Mouse (Mus musculus): ENCODE measurements around the gene Crlf1. TPM values are rescaled to one million over a fixed set of nuclear protein-coding genes. Genes with fewer than 3 reads are reported as not detected.

Gene Crlf1
- polyA plus RNA-seq, 1 experiment from 2014 or later, result 2.4 TPM

- Histone ChIP-seq H3K4me3 (no peak overlapping the region), H3K9ac (no peak overlapping the region), H3K27ac (no peak overlapping the region), H3K36me3 (replicated peaks) (no peaks in the 10 kb centered on the region), H3K27me3 (replicated peaks) (no peaks in the 10 kb centered on the region), H3K4me2 (no peak overlapping the region), H3K4me1 (peaks cover 7% of the 10 kb centered on the region; the same call in 1 of the 2 replicates), H3K9me3 (no peaks in the 10 kb centered on the region)
- 82% methylated on average over 9 of the region's 9 CpGs for WGBS
- ATAC-seq (replicated peaks), result no peak
Observed at GRCm38 (mm10) chr8:70460606-70461005, 32.4 kb upstream of the Crlf1 start.

GRCm38 (mm10) chr8:70461765-70462515, 31.0 kb upstream of the Crlf1 start:
- ATAC-seq (replicated peaks), result no peak
- H3K4me3 ChIP-seq, result no peak overlapping the region
- 87% methylated on average over 16 of the region's 16 CpGs for WGBS

GRCm38 (mm10) chr8:70462516-70462813, 30.5 kb upstream of the Crlf1 start:
- Histone ChIP-seq H3K9me3 (no peaks in the 10 kb centered on the region), H3K4me3 (no peak overlapping the region), H3K9ac (no peak overlapping the region), H3K27me3 (replicated peaks) (no peaks in the 10 kb centered on the region), H3K4me2 (no peak overlapping the region), H3K4me1 (peaks cover 7% of the 10 kb centered on the region; the same call in 1 of the 2 replicates), H3K36me3 (replicated peaks) (no peaks in the 10 kb centered on the region), H3K27ac (no peak overlapping the region)
- ATAC-seq (replicated peaks), result no peak
- WGBS, result 93% methylated on average over 8 of the region's 8 CpGs

More at GRCm38 (mm10) chr8:70461765-70462515, 31.0 kb upstream of the Crlf1 start:
- Histone ChIP-seq H3K27ac (no peak overlapping the region), H3K9me3 (no peaks in the 10 kb centered on the region), H3K36me3 (replicated peaks) (no peaks in the 10 kb centered on the region), H3K27me3 (replicated peaks) (no peaks in the 10 kb centered on the region), H3K4me1 (peaks cover 7% of the 10 kb centered on the region; the same call in 1 of the 2 replicates), H3K4me2 (no peak overlapping the region), H3K9ac (no peak overlapping the region)

GRCm38 (mm10) chr8:70463306-70463705, 29.7 kb upstream of the Crlf1 start:
- H3K36me3 ChIP-seq (replicated peaks), result no peaks in the 10 kb centered on the region
- H3K4me3 ChIP-seq, result no peak overlapping the region
- no peak overlapping the region for H3K9ac ChIP-seq
- 58% methylated on average over 4 of the region's 4 CpGs for WGBS
- peaks cover 7% of the 10 kb centered on the region; the same call in 1 of the 2 replicates for H3K4me1 ChIP-seq
- H3K27ac ChIP-seq, result no peak overlapping the region
- H3K4me2 ChIP-seq, result no peak overlapping the region
- H3K27me3 ChIP-seq (replicated peaks), result no peaks in the 10 kb centered on the region
- H3K9me3 ChIP-seq, result no peaks in the 10 kb centered on the region
- no peak for ATAC-seq (replicated peaks)

GRCm38 (mm10) chr8:70464162-70464561, 28.8 kb upstream of the Crlf1 start:
- Histone ChIP-seq H3K9me3 (no peaks in the 10 kb centered on the region), H3K4me2 (no peak overlapping the region), H3K4me3 (no peak overlapping the region), H3K27me3 (replicated peaks) (no peaks in the 10 kb centered on the region), H3K4me1 (peaks cover 7% of the 10 kb centered on the region; the same call in 1 of the 2 replicates), H3K27ac (no peak overlapping the region), H3K9ac (no peak overlapping the region), H3K36me3 (replicated peaks) (no peaks in the 10 kb centered on the region)
- ATAC-seq (replicated peaks), result no peak
- WGBS, result 90% methylated on average over 6 of the region's 6 CpGs

- Histone ChIP-seq H3K4me2 (no peak overlapping the region), H3K9ac (no peak overlapping the region), H3K9me3 (no peaks in the 10 kb centered on the region), H3K27me3 (replicated peaks) (no peaks in the 10 kb centered on the region), H3K36me3 (replicated peaks) (no peaks in the 10 kb centered on the region), H3K27ac (no peak overlapping the region), H3K4me3 (no peak overlapping the region), H3K4me1 (peaks cover 14% of the 10 kb centered on the region)
- WGBS, result 96% methylated on average over 4 of the region's 4 CpGs
- ATAC-seq (replicated peaks), result no peak
Observed at GRCm38 (mm10) chr8:70465701-70466100, 27.3 kb upstream of the Crlf1 start.

- WGBS, result 86% methylated on average over 4 of the region's 4 CpGs
- Histone ChIP-seq H3K9ac (no peak overlapping the region), H3K4me3 (no peak overlapping the region), H3K27ac (no peak overlapping the region), H3K27me3 (replicated peaks) (no peaks in the 10 kb centered on the region), H3K4me2 (no peak overlapping the region), H3K4me1 (peaks cover 14% of the 10 kb centered on the region), H3K9me3 (no peaks in the 10 kb centered on the region), H3K36me3 (replicated peaks) (no peaks in the 10 kb centered on the region)
- no peak for ATAC-seq (replicated peaks)
Observed at GRCm38 (mm10) chr8:70466305-70466704, 26.7 kb upstream of the Crlf1 start.

- Histone ChIP-seq H3K9me3 (no peaks in the 10 kb centered on the region), H3K27me3 (replicated peaks) (no peaks in the 10 kb centered on the region), H3K27ac (no peak overlapping the region), H3K9ac (no peak overlapping the region), H3K4me3 (no peak overlapping the region), H3K4me2 (no peak overlapping the region), H3K36me3 (replicated peaks) (no peaks in the 10 kb centered on the region), H3K4me1 (peaks cover 14% of the 10 kb centered on the region)
- ATAC-seq (replicated peaks), result no peak
- 75% methylated on average over 11 of the region's 11 CpGs for WGBS
Observed at GRCm38 (mm10) chr8:70466771-70467170, 26.2 kb upstream of the Crlf1 start.

- no peak overlapping the region for H3K9ac ChIP-seq
- no peaks in the 10 kb centered on the region for H3K36me3 ChIP-seq (replicated peaks)
- no peak for ATAC-seq (replicated peaks)
- WGBS, result 79% methylated on average over 5 of the region's 5 CpGs
- peaks cover 14% of the 10 kb centered on the region for H3K4me1 ChIP-seq
- no peak overlapping the region for H3K27ac ChIP-seq
- no peaks in the 10 kb centered on the region for H3K9me3 ChIP-seq
- no peak overlapping the region for H3K4me2 ChIP-seq
- no peak overlapping the region for H3K4me3 ChIP-seq
- H3K27me3 ChIP-seq (replicated peaks), result no peaks in the 10 kb centered on the region
Observed at GRCm38 (mm10) chr8:70467229-70467725, 25.7 kb upstream of the Crlf1 start.

- H3K9ac ChIP-seq, result no peak overlapping the region
- H3K4me2 ChIP-seq, result no peak overlapping the region
- H3K27me3 ChIP-seq (replicated peaks), result no peaks in the 10 kb centered on the region
- 81% methylated on average over 1 of the region's 1 CpGs for WGBS
- peaks cover 14% of the 10 kb centered on the region for H3K4me1 ChIP-seq
- H3K4me3 ChIP-seq, result no peak overlapping the region
- no peak overlapping the region for H3K27ac ChIP-seq
- no peaks in the 10 kb centered on the region for H3K36me3 ChIP-seq (replicated peaks)
- no peaks in the 10 kb centered on the region for H3K9me3 ChIP-seq
- ATAC-seq (replicated peaks), result no peak
Observed at GRCm38 (mm10) chr8:70467907-70468306, 25.1 kb upstream of the Crlf1 start.

GRCm38 (mm10) chr8:70468733-70469132, 24.2 kb upstream of the Crlf1 start:
- H3K4me2 ChIP-seq, result no peak overlapping the region
- no peak overlapping the region for H3K27ac ChIP-seq
- H3K9ac ChIP-seq, result no peak overlapping the region
- H3K27me3 ChIP-seq (replicated peaks), result no peaks in the 10 kb centered on the region
- no peak overlapping the region for H3K4me3 ChIP-seq
- H3K36me3 ChIP-seq (replicated peaks), result no peaks in the 10 kb centered on the region
- H3K4me1 ChIP-seq, result peaks cover 8% of the 10 kb centered on the region
- 93% methylated on average over 4 of the region's 4 CpGs for WGBS
- ATAC-seq (replicated peaks), result no peak
- no peaks in the 10 kb centered on the region for H3K9me3 ChIP-seq

- Histone ChIP-seq H3K4me3 (no peak overlapping the region), H3K27ac (no peak overlapping the region), H3K9ac (no peak overlapping the region), H3K27me3 (replicated peaks) (no peaks in the 10 kb centered on the region), H3K4me1 (peaks cover 7% of the 10 kb centered on the region; the same call in 1 of the 2 replicates), H3K4me2 (no peak overlapping the region), H3K9me3 (no peaks in the 10 kb centered on the region), H3K36me3 (replicated peaks) (no peaks in the 10 kb centered on the region)
- 47% methylated on average over 10 of the region's 10 CpGs for WGBS
- ATAC-seq (replicated peaks), result 0 out of 2 replicates have a peak, but pooled peaks have one; percentile 35
Observed at GRCm38 (mm10) chr8:70469295-70469916, 23.6 kb upstream of the Crlf1 start.
